Mouse (Mus musculus) CH12F3 (cell line): ENCODE measurements around the gene Wdr76.
"Not testable (repeated sequence)": the region's sequence is repeated elsewhere in the genome, so short reads cannot be mapped to it uniquely, and the experiment has no call there.

Source experiments
- in situ Hi-C: fragments of 300-500 bp; cut with MboI; formaldehyde crosslinking; loops from 2 replicates; pipeline ENCODE4 v1.14.3; 2020; ENCODE audit warnings: low sequenced_read_pairs

The Wdr76 gene

DNA sequence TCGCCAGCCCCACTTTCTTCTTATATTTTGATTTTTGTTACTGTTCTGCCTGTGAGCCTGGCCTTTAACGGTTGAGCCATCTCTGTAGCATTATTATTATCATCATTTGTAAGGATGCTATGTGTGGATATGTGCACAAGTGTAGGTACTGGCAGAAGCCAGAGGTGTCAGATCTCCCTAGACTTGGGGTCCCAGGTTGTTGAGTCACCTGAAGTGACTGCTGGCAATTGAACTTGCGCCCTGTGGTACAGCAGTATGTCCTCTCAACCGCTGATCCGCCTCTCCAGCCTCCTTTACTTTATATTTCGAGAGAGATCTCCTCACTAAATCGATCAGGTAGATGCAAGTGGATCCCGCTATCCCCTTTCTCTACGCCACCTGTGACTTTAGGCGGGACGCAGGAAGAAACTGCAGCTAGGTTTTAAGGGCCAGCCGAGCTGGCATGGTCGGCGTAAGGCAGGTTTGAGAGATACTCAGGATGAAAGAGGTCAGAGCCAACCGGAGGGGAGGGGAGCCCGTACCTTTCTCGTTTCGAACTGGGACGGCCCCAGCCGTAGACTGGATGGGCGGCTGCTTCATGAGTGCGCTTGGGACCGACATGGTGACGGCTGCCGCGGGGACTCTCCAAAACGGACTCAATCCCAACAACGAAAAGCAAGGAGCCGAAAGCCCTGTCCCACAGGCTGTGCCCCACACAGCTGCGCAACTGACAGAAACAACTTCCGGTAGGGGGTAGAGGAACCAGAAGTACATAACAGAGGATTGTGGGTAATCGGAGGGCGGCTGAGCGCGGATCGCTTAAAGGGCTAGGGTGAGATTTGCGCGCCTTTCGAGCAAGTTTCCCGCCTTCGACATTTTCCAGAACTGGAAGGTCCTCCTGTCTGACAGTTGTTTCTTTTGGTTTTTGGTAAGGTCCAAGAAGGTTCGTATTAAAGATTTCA lies at the start of gene Wdr76, which contains the start of gene Mfap1a:
Wdr76 (plus strand) TSS at position 782 of the 941 bp plus-strand sequence.
Mfap1a (minus strand) TSS at position 724 of the 941 bp plus-strand sequence.
- in situ Hi-C loops, result not testable (repeated sequence)

DNA sequence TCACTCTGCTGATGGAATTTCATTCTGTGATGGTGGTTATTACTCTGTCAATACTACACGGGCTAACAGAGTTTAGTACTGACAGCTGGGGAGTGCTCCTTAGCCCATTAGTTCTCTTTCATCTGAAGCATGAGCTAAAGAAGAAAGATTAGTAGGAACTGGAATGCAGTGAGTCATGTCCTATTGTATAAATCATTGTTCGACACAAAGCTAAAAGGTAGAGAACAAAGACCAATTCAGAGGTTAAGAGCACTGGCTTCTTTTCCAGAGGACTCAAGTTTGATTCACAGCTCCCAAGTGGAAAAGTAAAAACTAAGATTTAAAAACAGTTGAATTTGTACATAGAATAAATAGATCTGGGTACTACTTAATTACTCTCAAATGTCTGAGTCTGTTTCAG lies 46.5 kb upstream of the Wdr76 start:
- in situ Hi-C loops, result no loop called here

DNA sequence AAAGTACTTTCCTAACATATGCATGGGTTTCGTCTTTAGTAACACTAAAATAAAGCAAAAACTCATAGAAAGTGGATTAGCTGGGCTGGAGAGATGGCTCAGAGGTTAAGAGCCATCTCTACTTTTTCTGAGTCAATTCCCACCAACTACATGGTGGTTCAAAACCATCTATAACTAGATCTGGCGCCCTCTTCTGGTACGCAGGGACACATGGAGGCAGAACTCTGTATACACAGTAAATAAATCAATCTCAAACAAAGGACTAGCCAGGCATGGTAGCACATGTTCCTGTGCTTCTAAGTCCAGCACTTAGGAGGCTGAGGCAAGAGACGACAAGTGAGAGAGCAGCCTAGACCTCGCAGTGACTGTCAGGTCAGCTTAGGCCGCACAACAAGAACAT lies 37.5 kb upstream of the Wdr76 start:
- in situ Hi-C loops, result not testable (repeated sequence)

DNA sequence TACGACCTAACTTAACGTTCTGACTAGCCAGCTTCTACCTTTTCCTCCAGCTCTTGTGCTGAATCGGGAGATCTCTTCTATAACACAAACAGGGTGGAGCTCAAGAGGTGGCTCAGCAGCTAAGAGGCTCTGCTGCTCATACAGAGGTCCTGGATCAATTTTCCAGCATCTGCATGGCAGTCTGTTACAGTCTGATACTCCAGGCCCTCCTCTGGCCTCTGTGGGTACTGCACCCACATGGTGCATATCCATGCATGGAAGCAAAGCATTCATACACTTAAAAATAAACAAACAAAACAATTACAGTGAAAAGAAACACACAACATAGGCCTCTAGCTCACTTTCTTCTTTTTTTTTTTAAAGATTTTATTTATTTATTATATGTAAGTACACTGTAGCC lies 33.7 kb upstream of the Wdr76 start:
- in situ Hi-C loops, result not testable (repeated sequence)

DNA sequence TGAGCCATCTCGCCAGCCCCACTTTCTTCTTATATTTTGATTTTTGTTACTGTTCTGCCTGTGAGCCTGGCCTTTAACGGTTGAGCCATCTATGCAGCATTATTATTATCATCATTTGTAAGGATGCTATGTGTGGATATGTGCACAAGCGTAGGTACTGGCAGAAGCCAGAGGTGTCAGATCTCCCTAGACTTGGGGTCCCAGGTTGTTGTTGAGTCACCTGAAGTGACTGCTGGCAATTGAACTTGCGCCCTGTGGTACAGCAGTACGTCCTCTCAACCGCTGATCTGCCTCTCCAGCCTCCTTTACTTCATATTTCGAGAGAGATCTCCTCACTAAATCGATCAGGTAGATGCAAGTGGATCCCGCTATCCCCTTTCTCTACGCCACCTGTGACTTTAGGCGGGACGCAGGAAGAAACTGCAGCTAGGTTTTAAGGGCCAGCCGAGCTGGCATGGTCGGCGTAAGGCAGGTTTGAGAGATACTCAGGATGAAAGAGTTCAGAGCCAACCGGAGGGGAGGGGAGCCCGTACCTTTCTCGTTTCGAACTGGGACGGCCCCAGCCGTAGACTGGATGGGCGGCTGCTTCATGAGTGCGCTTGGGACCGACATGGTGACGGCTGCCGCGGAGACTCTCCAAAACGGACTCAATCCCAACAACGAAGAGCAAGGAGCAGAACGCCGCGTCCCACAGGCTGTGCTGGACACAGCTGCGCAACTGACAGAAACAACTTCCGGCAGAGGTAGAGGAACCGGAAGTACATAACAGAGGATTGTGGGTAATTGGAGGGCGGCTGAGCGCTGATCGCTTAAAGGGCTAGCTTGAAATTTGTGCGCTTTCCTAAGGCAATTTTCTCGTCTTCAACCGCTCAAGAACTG lies 33.0 kb upstream of the Wdr76 start, which contains the start of gene Mfap1b:
Mfap1b (minus strand) TSS at position 767 of the 879 bp plus-strand sequence.
- in situ Hi-C loops, result not testable (repeated sequence)

DNA sequence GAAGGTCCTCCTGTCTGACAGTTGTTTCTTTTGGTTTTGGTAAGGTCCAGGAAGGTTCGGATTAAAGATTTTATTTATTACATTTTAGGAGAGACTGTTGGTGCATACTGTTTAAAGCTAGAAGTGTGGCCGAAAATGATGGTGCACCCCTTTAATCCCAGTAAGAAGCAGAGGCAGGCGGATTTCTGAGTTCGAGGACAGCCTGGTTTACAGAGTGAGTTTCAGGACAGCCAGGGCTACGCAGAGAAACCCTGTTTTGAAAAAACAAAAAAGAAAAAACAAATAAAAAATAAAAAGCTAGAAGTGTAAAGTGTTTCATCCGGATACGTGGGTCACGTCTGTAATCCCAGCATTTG lies 32.4 kb upstream of the Wdr76 start:
- in situ Hi-C loops, result no loop called here

DNA sequence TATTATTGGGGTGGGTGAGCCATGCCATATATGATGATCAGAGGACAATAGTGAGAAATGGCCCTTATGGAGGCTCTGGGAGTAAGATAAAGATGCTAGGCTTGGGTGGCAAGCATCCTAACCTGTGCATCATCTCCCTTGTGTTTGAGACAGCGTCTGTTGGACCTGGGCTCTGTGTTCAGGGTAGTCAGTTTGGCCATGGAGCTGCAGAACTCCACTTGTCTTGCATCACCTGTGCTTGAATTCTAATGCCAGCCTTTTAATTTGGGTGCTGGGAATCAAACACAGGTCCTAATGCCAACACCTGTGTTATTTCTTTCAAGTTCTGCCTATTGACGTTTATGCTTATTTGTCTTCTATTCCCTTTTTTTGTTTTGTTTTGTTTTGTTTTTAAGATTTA lies 31.2 kb upstream of the Wdr76 start:
- in situ Hi-C loops, result not testable (repeated sequence)

DNA sequence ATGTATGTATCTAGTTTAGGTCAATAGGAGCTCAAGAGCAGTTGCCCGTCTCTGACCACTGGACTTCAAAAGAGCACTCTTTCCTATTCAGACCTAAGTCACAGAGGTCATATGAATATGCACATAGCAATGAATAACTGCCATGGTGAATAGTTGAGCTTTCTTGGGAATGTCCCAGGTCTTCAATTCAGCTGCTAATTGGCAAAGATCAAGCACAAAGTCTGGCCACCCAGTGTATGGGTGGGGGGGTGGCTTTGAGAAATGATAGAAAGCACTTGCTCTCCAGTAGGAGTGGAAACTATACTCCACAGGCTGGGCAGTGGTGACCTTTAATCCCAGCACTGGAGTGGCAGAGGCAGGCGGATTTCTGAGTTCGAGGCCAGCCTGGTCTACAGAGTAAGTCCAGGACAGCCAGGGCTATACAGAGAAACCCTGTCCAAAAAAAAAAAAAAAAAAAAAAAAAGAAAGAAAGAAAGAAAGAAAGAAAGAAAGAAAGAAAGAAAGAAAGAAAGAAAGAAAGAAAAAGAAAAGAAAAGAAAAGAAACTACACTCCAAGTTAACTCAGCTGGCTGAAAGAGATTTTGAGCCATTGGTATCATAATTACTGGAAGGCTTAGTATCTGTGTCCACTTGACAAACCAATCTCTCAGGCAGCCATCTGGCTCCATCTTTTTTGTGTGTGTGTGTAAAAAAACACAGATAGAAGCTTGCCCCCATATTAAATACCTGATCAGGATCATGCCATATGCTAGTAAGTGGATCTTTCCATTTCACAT lies 28.8 kb upstream of the Wdr76 start:
- in situ Hi-C loops, result no loop called here

DNA sequence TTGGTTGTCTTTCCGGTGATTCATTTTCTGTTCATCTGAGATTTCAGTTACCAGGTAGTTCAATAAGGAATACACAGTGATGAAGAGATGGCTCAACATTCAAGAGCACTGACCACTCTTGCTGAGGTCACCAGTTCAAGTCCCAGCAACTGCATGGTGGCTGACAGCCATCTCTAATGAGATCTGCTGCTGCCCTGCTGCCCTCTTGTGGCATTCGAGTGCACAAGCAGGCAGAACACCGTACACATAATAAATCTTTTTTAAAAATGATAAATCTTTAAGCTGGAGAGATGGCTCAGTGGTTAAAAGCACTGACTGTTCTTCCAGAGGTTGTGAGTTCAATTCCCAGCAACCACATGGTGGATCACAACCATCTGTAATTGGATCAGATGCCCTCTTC lies 26.0 kb upstream of the Wdr76 start:
- in situ Hi-C loops, result no loop called here

DNA sequence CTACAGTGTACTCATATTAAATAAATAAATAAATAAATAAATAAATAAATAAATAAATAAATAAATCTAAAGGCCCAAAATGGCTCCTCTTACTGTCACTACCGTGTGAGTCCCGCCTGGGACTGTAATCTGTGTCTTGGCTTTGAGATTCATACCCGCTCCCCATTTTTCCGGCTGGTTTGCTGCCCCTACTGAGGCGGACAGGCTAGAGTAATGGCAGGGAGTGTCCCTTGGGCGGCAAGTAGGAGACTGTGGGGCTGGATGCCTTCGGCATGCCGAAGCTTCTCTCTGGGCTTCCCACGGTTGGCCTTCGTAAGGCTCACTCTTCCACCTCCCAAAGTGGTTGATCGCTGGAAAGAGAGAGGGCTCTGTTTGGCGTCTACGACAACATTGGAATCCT lies 25.6 kb upstream of the Wdr76 start:
- in situ Hi-C loops, result not testable (repeated sequence)

DNA sequence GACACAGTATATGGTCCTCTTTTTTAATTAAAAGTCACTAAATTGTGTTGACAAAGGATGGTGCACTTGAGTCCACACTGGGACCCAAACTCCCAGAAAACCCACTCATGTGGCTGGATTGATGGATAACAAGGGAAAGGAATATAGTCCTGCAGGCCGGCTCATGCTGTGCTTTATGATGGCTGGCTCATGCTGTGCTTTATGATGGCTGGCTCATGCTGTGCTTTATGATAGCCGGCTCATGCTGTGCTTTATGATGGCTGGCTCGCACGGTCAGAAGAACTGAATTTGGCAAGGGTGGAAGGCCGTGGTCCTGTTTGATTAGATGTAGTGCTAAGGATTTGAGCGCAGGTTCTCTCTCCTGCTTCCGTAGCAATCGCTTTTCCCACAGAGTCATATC lies 22.9 kb upstream of the Wdr76 start:
- in situ Hi-C loops, result no loop called here

DNA sequence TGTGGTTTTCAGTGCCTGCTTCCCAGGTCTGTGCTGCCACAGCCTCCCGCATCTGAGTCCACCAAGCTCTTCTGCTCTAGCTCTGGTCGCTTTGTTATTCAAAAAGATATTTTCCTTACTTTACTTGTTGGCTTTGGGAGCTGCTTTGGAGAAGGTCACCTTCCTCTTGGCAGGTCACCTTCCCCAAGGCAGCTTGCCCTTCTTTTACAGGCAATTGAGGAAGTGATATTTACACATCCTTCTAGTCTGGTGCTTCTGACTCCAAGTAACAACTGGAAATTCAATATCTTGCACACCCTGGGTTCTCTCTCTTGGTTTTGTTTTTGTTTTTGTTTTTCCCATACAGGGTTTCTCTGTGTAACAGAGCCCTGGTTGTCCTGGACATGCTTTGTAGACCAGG lies 22.1 kb upstream of the Wdr76 start:
- in situ Hi-C loops, result not testable (repeated sequence)

DNA sequence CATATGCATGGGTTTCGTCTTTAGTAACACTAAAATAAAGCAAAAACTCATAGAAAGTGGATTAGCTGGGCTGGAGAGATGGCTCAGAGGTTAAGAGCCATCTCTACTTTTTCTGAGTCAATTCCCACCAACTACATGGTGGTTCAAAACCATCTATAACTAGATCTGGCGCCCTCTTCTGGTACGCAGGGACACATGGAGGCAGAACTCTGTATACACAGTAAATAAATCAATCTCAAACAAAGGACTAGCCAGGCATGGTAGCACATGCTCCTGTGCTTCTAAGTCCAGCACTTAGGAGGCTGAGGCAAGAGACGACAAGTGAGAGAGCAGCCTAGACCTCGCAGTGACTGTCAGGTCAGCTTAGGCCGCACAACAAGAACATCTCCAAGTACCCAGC lies 5.0 kb upstream of the Wdr76 start:
- in situ Hi-C loops, result not testable (repeated sequence)

DNA sequence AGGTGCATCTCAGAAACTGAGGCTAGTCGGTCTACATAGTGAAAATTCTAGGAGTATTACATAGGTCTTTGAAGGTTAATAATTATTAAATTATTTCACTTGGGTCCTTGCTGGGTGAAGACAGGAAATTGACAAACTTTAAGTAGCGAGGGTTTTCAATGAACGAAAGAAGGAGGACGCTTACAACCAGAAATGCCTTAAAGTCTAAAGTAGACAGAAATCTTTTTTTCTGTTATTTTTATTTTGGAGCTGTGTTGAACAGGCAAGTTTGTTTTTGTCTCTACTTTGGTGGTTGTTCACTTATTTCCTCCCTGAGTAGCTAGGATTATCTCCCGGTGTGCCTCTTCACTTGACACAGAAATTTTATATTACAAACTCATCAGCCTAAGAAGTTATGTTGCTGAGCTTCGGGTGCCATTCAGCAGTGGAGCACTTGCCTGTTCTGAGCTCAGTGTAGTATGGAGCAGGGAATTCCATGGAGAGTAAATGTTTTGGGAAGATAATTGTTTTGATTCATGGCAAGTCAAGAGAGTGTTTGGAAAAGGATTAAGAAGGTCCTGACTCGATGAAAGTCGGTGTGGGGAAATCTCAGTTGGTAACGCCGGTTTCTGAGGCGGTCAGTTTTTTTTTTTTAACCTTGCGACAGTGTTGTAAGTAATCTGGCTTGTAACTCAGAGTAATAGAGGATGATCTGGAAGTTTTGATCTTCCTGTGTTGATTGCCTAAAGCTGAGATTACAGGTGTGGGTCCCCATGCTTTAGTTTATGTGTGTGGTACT lies 839 bp downstream of the Wdr76 start:
- in situ Hi-C loops, result no loop called here

DNA sequence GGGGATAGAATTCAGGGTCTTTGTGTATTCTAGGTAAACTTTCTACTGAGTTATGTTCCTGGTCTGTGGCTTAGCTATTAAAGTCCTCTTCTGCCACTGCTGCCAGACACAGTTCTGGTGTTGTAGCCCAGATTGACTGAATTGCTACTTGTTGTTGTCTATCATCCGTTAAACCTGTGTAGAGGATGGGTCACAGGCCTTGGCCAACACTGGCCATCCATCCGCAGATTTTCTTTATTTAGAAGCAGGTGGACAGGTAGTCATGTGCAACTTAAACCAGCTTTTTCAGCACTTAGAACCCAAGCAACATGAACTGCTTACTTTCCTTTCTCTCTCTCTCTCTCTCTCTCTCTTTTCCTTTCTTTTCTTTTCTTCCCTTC lies 1.4 kb downstream of the Wdr76 start:
- in situ Hi-C loops, result no loop called here

DNA sequence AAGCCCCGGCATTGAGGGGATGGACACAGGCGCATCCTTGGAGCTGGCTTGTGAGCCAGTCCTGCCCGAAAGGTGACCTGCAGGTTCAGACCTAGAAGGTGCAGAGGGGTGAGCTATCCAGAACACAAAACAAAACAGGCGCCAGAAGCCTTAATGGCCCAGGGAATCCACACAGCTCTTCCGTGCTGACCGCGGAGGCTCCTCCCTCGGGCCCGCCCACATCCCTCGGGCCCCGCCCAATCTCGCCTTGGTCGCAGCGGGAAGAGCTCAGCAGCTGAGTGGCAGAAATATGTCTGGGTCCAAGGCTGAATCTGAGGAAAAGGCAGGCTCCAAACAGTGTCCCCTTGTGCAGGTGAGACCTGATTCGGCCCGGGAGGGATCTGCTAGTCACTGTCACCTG lies 3.1 kb downstream of the Wdr76 start:
- in situ Hi-C loops, result no loop called here

DNA sequence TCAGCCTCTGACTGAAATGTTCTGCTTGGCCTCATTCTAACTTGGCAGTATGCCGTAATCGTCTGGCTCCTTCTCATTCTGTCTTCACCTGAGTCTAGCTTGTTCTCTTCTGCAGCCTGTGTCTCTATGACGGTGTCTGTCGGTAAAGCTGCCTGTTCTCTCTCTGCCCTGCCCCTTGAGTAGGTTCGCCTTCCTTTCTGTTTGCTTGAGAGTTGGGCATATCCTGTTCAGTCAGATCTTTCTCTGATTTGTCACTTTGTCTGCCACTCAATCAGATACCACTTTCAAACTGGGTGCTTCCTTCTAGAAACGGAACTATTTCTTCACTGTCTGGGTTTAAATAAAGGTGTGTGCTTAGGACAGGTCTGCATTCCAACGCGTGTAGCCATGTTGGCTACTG lies 4.9 kb downstream of the Wdr76 start:
- in situ Hi-C loops, result no loop called here

DNA sequence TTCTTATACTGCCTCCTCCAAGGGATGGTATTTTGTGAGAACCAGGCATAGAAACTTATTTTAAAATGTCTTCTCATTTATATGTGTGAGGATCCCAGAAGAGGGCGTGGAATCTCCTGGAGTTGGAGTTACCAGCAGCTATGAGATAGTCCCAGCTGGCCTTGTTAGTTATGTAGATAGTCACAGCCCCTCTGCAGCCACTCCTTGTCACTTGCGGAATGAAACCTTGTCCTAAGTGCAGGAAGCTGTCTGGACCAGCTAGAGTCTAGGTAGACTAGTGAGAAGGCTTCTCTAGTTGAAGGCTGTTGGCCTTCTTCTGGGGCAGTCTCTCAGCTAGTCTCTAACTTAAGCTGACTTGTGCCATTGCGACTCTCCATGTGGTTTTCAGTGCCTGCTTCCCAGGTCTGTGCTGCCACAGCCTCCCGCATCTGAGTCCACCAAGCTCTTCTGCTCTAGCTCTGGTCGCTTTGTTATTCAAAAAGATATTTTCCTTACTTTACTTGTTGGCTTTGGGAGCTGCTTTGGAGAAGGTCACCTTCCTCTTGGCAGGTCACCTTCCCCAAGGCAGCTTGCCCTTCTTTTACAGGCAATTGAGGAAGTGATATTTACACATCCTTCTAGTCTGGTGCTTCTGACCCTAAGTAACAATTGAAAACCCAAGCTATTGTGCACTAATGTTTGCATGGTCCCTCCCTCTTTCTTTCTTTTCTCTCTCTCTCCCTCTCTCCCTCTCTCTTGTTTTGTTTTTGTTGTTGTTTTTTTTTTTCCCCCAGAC lies 6.7 kb downstream of the Wdr76 start:
- in situ Hi-C loops, result not testable (repeated sequence)

DNA sequence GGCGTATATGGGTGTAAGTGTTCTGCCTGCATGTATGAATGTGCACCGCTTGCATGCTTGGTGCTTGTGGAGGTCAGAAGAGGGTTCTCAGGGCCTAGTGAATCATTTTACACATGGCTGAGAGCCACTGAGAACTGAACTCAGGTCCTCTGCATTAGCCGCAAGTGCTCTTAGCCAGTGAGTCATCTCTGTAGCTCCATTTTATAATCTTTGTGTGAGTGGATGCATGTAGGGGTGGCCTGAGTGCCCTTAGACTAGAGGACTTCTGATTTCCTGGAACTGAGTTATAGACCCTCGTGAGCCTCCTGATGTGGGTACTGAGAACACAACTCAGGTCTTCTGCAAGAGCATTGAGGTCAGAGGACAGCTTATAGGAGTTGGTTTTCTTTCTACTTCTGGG lies 7.7 kb downstream of the Wdr76 start:
- in situ Hi-C loops, result no loop called here
